Mouse (Mus musculus) hindbrain, embryonic 14.5 days (tissue): ENCODE measurements at regions not wholly inside any gene's neighbourhood (a gene's known extent, or its start where the extent isn't known, plus 50 kb on each side); places are given as distances from the start of the nearest gene placed in this dataset.

Source experiments
- ATAC-seq: fragments of 200-750 bp; cut with Nextera tagmentation; 2 replicates; pipeline ENCODE4 v1.8.0; 2017; ENCODE audit warnings: moderate number of reproducible peaks, mild to moderate bottlenecking, moderate TSS enrichment, moderate library complexity; ENCODE audit not compliant: low FRiP score
- DNase-seq: peaks from one replicate; pipeline ENCODE4 v3.0.0-alpha.2; 2015; ENCODE audit warnings: low spot score
- H3K27ac ChIP-seq: fragments of 300-500 bp; sonication (generic); 2 replicates; pipeline ENCODE4 v1.5.1; 2014; ENCODE audit warnings: mild to moderate bottlenecking, moderate library complexity
- H3K27me3 ChIP-seq: fragments of 300-500 bp; sonication (generic); 2 replicates; pipeline ENCODE4 v1.6.1; 2014; ENCODE audit warnings: mild to moderate bottlenecking, low read length, mixed read lengths; ENCODE audit not compliant: control insufficient read depth, insufficient read depth
- H3K36me3 ChIP-seq: fragments of 300-500 bp; sonication (generic); replicated peaks from 2 replicates; pipeline ENCODE4 v1.6.1; 2014; ENCODE audit not compliant: control insufficient read depth, insufficient read depth
- H3K4me1 ChIP-seq: fragments of 300-500 bp; sonication (generic); replicated peaks from 2 replicates; pipeline ENCODE4 v1.6.1; 2014; ENCODE audit warnings: antibody characterized with exemption, low read length, mixed read lengths; ENCODE audit not compliant: control insufficient read depth, insufficient read depth
- H3K4me2 ChIP-seq: fragments of 300-500 bp; sonication (generic); replicated peaks from 2 replicates; pipeline ENCODE4 v1.6.1; 2014; ENCODE audit warnings: mild to moderate bottlenecking, moderate library complexity
- H3K4me3 ChIP-seq: fragments of 300-500 bp; sonication (generic); replicated peaks from 2 replicates; pipeline ENCODE4 v1.5.1; 2014; ENCODE audit warnings: mild to moderate bottlenecking, low read length
- H3K9ac ChIP-seq: fragments of 300-500 bp; sonication (generic); 2 replicates; pipeline ENCODE4 v1.6.1; 2014
- H3K9me3 ChIP-seq: fragments of 300-500 bp; sonication (generic); 2 replicates; pipeline ENCODE4 v1.6.1; 2016; ENCODE audit warnings: low read length; ENCODE audit not compliant: control insufficient read depth
- WGBS: fragments of 180-500 bp; shearing (Covaris S2); extraction: QIAGEN DNeasy Blood & Tissue Kit; methylation state at CpG from one replicate; pipeline ENCODE4 v1.1.7; 2014; 5-methylcytosine and 5-hydroxymethylcytosine counted together

DNA sequence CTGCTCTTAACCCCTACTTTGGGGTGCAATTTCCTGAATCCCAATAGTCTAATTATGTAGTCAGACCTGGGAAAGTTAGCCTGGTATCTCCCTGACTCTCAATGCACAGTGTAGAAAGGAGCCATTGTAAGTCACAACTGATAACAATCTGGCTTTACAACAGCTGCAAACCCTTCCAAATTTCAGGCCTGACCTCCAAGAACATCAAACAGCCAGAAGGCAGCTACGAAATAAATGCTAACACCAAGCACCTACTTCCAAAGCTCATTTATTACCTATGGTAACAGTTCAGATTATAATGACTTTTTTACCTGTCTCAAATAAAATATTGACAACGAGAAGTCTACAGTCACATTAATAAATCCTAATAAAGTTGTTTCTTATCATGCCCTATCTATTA lies 485.8 kb upstream of the Adgrl2 start:
- H3K27me3 ChIP-seq: no peaks in the 10 kb centered on the region
- H3K4me3 ChIP-seq: no peak overlapping the region
- H3K4me1 ChIP-seq: no peaks in the 10 kb centered on the region
- 92% methylated on average over 2 of the region's 2 CpGs for WGBS
- H3K36me3 ChIP-seq: no peaks in the 10 kb centered on the region
- no peaks in the 10 kb centered on the region for H3K9me3 ChIP-seq
- DNase-seq (no peak), ATAC-seq (no peak)
- no peak overlapping the region for H3K9ac ChIP-seq
- no peak overlapping the region for H3K4me2 ChIP-seq
- H3K27ac ChIP-seq: no peak overlapping the region

GRCm38 (mm10) chr3:149466973-149467372 lies 476.6 kb upstream of the Adgrl2 start:
- H3K36me3 ChIP-seq: no peaks in the 10 kb centered on the region
- DNase-seq (no peak), ATAC-seq (no peak)
- no peak overlapping the region for H3K4me3 ChIP-seq
- H3K9ac ChIP-seq: no peak overlapping the region
- no peaks in the 10 kb centered on the region for H3K9me3 ChIP-seq
- H3K4me2 ChIP-seq: no peak overlapping the region
- H3K27me3 ChIP-seq: no peaks in the 10 kb centered on the region
- no peaks in the 10 kb centered on the region for H3K4me1 ChIP-seq
- WGBS: 94% methylated on average over 5 of the region's 5 CpGs
- H3K27ac ChIP-seq: no peak overlapping the region

- WGBS: 95% methylated on average over 5 of the region's 5 CpGs
- Histone ChIP-seq H3K36me3 (no peaks in the 10 kb centered on the region), H3K9ac (no peak overlapping the region), H3K9me3 (no peaks in the 10 kb centered on the region), H3K27me3 (no peaks in the 10 kb centered on the region), H3K4me3 (no peak overlapping the region), H3K4me2 (no peak overlapping the region), H3K4me1 (no peaks in the 10 kb centered on the region), H3K27ac (no peak overlapping the region)
- no peak for DNase-seq
- no peak for ATAC-seq
Observed at GRCm38 (mm10) chr3:149464603-149465002, 474.2 kb upstream of the Adgrl2 start.

DNA sequence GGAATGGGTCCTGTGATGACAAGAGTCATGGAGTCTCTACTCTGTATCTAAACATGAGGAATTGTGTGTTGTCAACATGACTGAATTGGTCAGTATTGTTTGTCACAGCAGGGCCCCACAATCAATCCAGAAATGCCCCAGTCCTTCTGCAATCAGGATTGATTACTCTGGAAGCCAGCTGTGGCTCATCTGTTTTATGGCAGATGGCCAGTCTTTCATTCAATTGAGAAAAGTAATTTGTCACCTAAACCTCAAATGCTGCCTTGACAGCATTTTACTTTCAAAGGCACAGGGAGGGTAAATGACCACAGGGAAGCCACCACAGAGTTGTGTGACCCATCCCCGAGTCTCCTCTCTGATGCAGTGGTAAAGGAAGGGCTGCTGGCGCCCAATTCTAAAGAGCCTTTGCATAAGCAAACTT lies 471.8 kb upstream of the Adgrl2 start:
- 20% methylated on average over 2 of the region's 2 CpGs for WGBS

DNA sequence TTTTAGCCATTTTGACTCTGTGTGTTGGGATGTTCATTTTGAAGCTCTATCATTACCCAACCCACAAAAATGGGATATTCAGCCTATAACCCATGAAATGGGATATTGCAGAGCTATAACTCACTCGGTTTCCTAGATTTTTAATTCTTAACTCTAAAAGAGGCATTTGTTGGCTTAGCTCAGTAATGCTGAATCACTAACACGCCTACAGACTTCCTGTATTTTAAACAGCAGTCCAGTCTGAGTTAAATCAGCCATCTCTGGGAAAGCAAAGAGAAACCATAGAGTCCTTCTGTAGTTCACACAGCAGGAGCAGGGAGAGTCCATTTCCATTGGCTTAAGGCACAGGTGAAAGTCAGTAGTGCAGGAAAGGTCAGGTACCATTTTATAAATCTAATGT lies 471.3 kb upstream of the Adgrl2 start:
- no peak for ATAC-seq
- Histone ChIP-seq H3K4me2 (no peak overlapping the region), H3K27me3 (no peaks in the 10 kb centered on the region), H3K9me3 (no peaks in the 10 kb centered on the region), H3K4me1 (no peaks in the 10 kb centered on the region), H3K36me3 (no peaks in the 10 kb centered on the region), H3K9ac (no peak overlapping the region), H3K27ac (no peak overlapping the region), H3K4me3 (no peak overlapping the region)
- 84% methylated on average over 2 of the region's 2 CpGs for WGBS
- no peak for DNase-seq

More for the DNA sequence above, 471.8 kb upstream of the Adgrl2 start:
- Histone ChIP-seq H3K36me3 (no peaks in the 10 kb centered on the region), H3K27me3 (no peaks in the 10 kb centered on the region), H3K9ac (no peak overlapping the region), H3K9me3 (no peaks in the 10 kb centered on the region), H3K4me3 (no peak overlapping the region), H3K4me2 (no peak overlapping the region), H3K27ac (no peak overlapping the region), H3K4me1 (no peaks in the 10 kb centered on the region)
- DNase-seq: no peak
- ATAC-seq: no peak

DNA sequence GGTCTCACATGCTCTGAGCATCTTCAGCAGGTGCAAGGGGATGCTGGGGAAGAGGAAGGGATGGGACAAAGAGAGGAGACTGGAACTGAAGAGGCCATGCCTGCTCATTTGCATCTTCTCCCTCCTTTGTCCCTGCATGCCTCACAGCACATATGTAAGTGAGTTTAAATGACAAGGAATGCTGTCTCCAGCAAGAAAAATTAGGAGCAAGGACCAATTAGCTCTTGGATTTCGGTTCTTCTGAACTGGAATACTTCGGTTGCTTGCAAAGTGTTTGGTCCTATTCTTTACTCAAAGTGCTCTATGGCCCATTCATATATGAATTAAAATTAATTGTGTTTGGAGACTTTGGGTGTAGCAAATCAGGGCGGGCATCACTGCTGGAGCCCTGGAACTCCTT lies 459.0 kb upstream of the Adgrl2 start:
- Histone ChIP-seq H3K27me3 (no peaks in the 10 kb centered on the region; the same call in 1 of the 2 replicates), H3K27ac (no peak overlapping the region), H3K9me3 (no peaks in the 10 kb centered on the region), H3K4me3 (no peak overlapping the region), H3K4me2 (no peak overlapping the region), H3K9ac (no peak overlapping the region), H3K4me1 (no peaks in the 10 kb centered on the region), H3K36me3 (no peaks in the 10 kb centered on the region)
- ATAC-seq (no peak), DNase-seq (no peak)
- WGBS: 68% methylated on average over 3 of the region's 3 CpGs

- Histone ChIP-seq H3K4me2 (no peak overlapping the region), H3K36me3 (no peaks in the 10 kb centered on the region), H3K27ac (no peak overlapping the region), H3K9me3 (no peaks in the 10 kb centered on the region), H3K4me3 (no peak overlapping the region), H3K27me3 (no peaks in the 10 kb centered on the region; the same call in 1 of the 2 replicates), H3K9ac (no peak overlapping the region), H3K4me1 (no peaks in the 10 kb centered on the region)
- ATAC-seq: no peak
- no peak for DNase-seq
- WGBS: 76% methylated on average over 6 of the region's 6 CpGs
Observed at GRCm38 (mm10) chr3:149445991-149446564, 455.7 kb upstream of the Adgrl2 start.

DNA sequence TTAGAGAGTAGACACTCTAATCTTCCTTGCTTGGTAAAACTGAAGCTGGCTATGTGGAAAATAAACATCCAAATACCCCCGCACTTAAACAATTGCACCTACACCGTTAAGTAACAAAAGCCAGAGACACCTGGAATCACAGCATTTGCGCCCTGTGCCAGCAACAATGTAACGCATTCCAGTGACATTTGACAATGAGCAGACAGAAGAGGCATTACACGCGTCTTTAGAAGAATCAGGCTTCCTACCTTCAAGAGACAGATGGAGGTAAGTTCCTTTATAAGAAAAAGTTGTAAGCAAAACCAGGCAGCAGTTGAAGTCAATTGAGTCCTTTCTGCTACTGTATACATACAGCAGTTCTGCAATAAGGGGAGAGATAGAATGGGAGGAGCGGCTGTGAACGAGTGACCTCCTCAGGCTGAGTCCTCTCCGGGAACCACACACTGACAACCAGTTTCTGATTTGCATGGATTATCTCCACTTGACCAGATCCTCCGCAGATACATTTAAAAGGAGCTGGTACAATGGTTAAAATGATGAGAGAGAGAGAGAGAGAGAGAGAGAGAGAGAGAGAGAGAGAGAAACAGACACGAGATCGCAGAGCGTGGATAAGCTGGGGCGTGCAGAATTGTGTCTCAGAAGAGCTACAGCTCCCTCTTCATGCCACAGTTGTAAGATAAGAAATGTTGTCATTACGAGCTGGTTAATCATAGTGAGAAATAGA lies 454.7 kb upstream of the Adgrl2 start:
- H3K4me3 ChIP-seq: peak overlapping the region; percentile 38
- WGBS: 4% methylated on average over 15 of the region's 15 CpGs
- ATAC-seq: peak; percentile 86; the same call in 1 of the 2 replicates

GRCm38 (mm10) chr3:149444377-149444776 lies 454.0 kb upstream of the Adgrl2 start:
- Histone ChIP-seq H3K4me1 (no peaks in the 10 kb centered on the region), H3K27me3 (no peaks in the 10 kb centered on the region; the same call in 1 of the 2 replicates), H3K36me3 (no peaks in the 10 kb centered on the region), H3K27ac (no peak overlapping the region), H3K4me3 (peak overlapping the region; percentile 38), H3K9ac (peak overlapping the region; percentile 61), H3K9me3 (no peaks in the 10 kb centered on the region), H3K4me2 (peak overlapping the region; percentile 55)
- DNase-seq (no peak), ATAC-seq (no peak)
- WGBS: 54% methylated on average over 8 of the region's 8 CpGs

More for the DNA sequence above, 454.7 kb upstream of the Adgrl2 start:
- H3K27me3 ChIP-seq: no peaks in the 10 kb centered on the region; the same call in 1 of the 2 replicates
- peak overlapping the region; percentile 61 for H3K9ac ChIP-seq
- no peaks in the 10 kb centered on the region for H3K36me3 ChIP-seq
- no peaks in the 10 kb centered on the region for H3K9me3 ChIP-seq
- H3K4me1 ChIP-seq: no peaks in the 10 kb centered on the region
- H3K4me2 ChIP-seq: peak overlapping the region; percentile 55
- DNase-seq: peak; percentile 71
- peak overlapping the region; percentile 72 for H3K27ac ChIP-seq
